Mouse (Mus musculus) adrenal gland, adult 18-20 months (tissue): ENCODE results near the gene Snx32. TPM values are rescaled to one million over a fixed set of nuclear protein-coding genes. Genes with fewer than 3 reads are reported as not detected.

ENCODE experiments used
- DNase-seq, 2 experiments: peaks; one replicate each; pipeline ENCODE4 v3.0.0; 2021 to 2022; ENCODE audit warnings: low spot score in 2 of 2
- total RNA-seq, 2 experiments: library from RNA; stranded (reverse); gene quantifications; 1 replicate in 1 of 2; 2 replicates in 1 of 2; pipeline ENCODE4 v1.2.3; 2021

Snx32 gene
- total RNA-seq, 2 experiments from 2014 or later, result 12.3 to 12.4 TPM

- no peak for DNase-seq
These were observed 26.7 kb downstream of the Snx32 start for GRCm38 (mm10) chr19:5483386-5484359.

GRCm38 (mm10) chr19:5481398-5481797 lies 28.9 kb downstream of the Snx32 start:
- DNase-seq, result no peak

GRCm38 (mm10) chr19:5480016-5480415 lies 30.3 kb downstream of the Snx32 start:
- no peak for DNase-seq

- DNase-seq, result no peak
These were observed 32.6 kb downstream of the Snx32 start for GRCm38 (mm10) chr19:5477668-5478300.

GRCm38 (mm10) chr19:5477004-5477667 lies 33.2 kb downstream of the Snx32 start:
- DNase-seq, result peak in 1 of 2 experiments; percentile 31

GRCm38 (mm10) chr19:5475069-5475714 lies 35.1 kb downstream of the Snx32 start:
- no peak for DNase-seq

GRCm38 (mm10) chr19:5474281-5475068 lies 35.9 kb downstream of the Snx32 start:
- peak; percentile 52 to 60 for DNase-seq

GRCm38 (mm10) chr19:5473720-5474119 lies 36.6 kb downstream of the Snx32 start, which contains the start of gene Efemp2:
Gene Efemp2, plus strand, starts transcription at chr19:5473954.
- DNase-seq, result peak; percentile 84 to 85

- DNase-seq, result no peak
These were observed 37.5 kb downstream of the Snx32 start for GRCm38 (mm10) chr19:5472857-5473256.

- DNase-seq, result no peak
These were observed 38.5 kb downstream of the Snx32 start for GRCm38 (mm10) chr19:5471846-5472245.

- DNase-seq, result no peak
These were observed 42.0 kb downstream of the Snx32 start, which contains the start of gene Ctsw for GRCm38 (mm10) chr19:5468374-5468773. Gene Ctsw, minus strand, starts transcription at chr19:5468507.

- DNase-seq, result no peak
These were observed 43.3 kb downstream of the Snx32 start for GRCm38 (mm10) chr19:5466916-5467500.

GRCm38 (mm10) chr19:5465037-5465436 lies 45.3 kb downstream of the Snx32 start:
- DNase-seq, result no peak

- DNase-seq, result peak; percentile 37 to 60
These were observed 46.4 kb downstream of the Snx32 start for GRCm38 (mm10) chr19:5463791-5464562.

GRCm38 (mm10) chr19:5463212-5463611 lies 47.1 kb downstream of the Snx32 start:
- DNase-seq, result no peak

- no peak for DNase-seq
These were observed 48.9 kb downstream of the Snx32 start for GRCm38 (mm10) chr19:5461411-5461810.

GRCm38 (mm10) chr19:5460465-5460911 lies 49.9 kb downstream of the Snx32 start, which contains the start of gene Fibp:
Gene Fibp, plus strand, starts transcription at chr19:5460615.
- peak; percentile 82 to 84 for DNase-seq

GRCm38 (mm10) chr19:5459896-5460295 lies 50.4 kb downstream of the Snx32 start:
- no peak for DNase-seq

GRCm38 (mm10) chr19:5459019-5459418 lies 51.3 kb downstream of the Snx32 start:
- no peak for DNase-seq
